Mouse (Mus musculus): ENCODE data around the gene Gm4969.

Gm4969 gene

DNA sequence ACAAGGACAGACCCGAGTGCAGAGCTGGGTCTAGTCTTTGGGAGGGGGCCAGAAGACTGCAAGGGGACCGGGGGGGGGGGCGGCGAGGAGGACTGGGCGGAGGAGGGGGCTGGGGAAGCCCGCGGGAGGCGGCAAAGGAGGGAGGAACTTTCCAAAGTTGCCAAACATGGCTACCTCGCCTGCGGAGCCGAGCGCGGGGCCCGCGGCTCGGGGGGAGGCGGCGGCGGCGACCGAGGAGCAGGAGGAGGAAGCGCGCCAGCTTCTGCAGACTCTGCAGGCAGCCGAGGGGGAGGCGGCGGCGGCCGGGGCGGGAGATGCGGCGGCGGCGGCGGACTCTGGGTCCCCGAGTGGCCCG lies 23.7 kb downstream of the Gm4969 start, which contains the start of gene Six5:
TSS of gene Six5 (plus strand) at position 124 of the 355 bp plus-strand sequence.
- intact Hi-C loops (cut with DNase I): no loop called here

GRCm38 (mm10) chr7:19093537-19094385 lies 24.4 kb downstream of the Gm4969 start:
- intact Hi-C loops (cut with DNase I): loop anchor here (2.0 kb wide), 1 partner anchor 23 kb away; no protein-coding TSS in a partner anchor

DNA sequence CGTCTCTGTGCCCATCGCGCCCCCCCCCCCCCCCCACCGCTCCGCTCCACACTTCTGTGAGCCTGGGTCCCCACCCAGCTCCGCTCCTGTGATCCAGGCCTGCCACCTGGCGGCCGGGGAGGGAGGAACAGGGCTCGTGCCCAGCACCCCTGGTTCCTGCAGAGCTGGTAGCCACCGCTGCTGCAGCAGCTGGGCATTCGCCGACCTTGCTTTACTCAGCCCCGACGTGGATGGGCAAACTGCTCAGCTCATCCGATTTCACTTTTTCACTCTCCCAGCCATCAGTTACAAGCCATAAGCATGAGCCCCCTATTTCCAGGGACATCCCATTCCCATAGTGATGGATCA lies 25.0 kb downstream of the Gm4969 start:
- intact Hi-C loops (cut with DNase I): loop anchor here (2.0 kb wide), 1 partner anchor 22 kb away; no protein-coding TSS in a partner anchor

DNA sequence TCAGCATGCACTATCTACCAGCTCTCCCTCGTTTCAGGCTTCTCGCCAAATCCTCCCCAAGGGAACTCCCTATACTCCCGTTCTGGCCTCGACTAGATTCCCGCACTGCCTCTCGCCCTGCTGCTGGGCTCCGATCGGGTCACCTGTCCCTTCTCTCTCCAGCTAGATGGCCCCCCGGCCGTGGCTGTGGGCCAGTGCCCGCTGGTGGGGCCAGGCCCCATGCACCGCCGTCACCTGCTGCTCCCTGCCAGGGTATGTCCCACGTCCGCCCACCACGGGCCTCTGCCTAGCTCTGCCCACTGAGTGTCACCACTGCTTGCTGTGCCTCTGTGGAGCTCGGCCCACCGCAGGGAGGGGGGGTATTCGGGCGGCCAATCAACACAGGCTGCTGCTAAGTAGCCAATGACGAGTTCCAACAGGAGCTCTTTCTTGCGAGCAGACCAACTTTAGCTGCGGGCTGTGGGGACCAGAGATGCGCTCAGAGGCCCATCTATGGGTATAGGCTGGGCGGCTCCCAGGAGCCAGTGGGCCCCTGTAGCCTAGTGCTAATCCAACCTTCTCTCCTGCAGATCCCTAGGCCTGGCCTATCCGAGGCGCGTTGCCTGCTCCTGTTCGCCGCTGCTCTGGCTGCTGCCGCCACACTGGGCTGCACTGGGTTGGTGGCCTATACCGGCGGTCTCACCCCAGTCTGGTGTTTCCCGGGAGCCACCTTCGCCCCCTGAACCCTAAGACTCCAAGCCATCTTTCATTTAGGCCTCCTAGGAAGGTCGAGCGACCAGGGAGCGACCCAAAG lies 25.6 kb downstream of the Gm4969 start:
- intact Hi-C loops (cut with DNase I): loop anchor here (2.0 kb wide), 1 partner anchor 22 kb away; no protein-coding TSS in a partner anchor

DNA sequence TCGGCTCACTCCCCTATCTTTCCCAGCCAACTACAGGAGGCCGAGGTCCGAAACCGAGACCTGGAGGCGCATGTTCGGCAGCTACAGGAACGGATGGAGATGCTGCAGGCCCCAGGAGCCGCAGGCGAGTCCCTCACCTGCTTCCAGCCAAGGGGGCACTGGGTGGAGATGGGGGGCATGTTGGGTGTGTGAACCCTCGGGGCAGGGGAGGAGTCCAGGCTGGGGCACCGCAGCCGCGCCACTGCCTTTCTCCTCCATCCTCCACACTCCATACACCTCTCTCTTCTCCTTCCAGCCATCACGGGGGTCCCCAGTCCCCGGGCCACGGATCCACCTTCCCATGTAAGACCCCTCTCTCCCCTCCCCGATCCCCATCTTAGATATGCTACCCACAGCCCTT lies 26.3 kb downstream of the Gm4969 start:
- intact Hi-C loops (cut with DNase I): loop anchor here (2.0 kb wide), 1 partner anchor 21 kb away; no protein-coding TSS in a partner anchor

DNA sequence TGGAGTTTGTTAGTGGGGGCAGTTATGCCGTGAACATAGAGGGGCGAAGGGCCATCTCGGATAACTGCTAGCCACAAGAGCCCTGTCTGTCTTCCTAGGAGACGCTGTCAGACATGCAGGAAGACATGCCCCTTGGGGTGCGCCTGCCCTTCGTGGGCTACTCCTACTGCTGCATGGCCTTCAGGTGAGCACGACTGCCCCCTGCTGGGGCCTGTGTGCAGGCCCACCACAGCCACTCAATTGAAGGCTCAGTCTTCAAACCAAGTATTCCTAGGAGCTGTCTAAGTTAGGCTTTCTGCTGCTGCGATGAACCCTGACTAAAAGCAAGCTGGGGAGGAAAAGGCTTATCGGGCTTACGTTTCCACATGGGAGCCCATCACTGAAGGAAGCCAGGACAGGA lies 29.4 kb downstream of the Gm4969 start:
- intact Hi-C loops (cut with DNase I): no loop called here

DNA sequence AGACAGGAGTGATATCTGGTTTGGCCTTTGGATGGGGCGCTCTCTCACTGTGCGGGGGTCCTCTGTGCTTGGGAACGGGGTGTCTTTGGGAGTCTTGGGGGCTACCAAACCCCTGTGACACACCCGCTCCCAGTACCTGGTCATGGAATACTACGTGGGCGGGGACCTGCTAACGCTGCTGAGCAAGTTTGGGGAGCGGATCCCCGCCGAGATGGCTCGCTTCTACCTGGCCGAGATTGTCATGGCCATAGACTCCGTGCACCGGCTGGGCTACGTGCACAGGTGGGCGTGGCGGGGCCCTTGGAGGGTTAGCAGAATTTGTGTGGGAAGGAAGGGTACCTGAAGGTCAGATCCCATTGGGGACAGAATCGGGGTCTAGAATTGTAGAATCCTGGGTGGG lies 31.4 kb downstream of the Gm4969 start:
- intact Hi-C loops (cut with DNase I): no loop called here

DNA sequence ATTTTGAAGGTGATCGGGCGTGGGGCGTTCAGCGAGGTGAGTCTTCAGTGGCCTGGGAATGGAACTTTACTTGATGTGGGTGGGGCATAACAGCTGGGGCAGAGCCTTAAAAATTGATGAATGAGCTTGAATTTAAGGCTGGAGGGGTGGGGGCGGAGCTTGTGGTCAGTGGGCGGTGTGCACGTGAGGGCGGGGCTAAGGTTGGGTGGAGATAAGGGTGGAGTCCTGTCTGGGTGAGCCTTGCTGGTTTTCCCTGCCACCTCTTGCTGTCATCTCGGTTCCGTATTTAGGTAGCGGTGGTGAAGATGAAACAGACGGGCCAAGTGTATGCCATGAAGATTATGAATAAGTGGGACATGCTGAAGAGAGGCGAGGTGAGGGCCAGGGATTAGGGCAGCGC lies 32.1 kb downstream of the Gm4969 start:
- intact Hi-C loops (cut with DNase I): no loop called here

DNA sequence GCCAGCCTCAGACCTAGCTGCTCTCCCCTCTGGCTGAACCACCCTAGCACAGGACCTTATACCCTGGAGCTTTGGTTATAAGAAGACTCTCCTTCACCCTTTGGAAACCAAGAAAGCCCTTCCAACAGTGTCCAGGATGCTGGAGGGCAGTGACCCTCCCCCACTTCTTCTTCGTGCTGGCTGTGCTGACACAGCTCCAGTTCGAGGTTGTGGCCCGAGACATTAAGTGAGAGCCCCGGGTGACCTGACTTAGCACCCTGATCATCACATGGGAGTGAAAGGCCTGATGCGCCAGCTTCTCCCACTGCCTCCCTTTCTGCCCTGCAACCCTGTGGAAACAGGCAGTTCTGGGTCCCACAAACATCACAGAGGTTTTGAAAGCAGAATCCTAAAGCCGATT lies 32.7 kb downstream of the Gm4969 start:
- intact Hi-C loops (cut with DNase I): no loop called here

- intact Hi-C loops (cut with DNase I): no loop called here
These were observed 33.2 kb downstream of the Gm4969 start for GRCm38 (mm10) chr7:19084921-19085473.

- intact Hi-C loops (cut with DNase I): no loop called here
These were observed 33.8 kb downstream of the Gm4969 start for GRCm38 (mm10) chr7:19084277-19084771.

GRCm38 (mm10) chr7:19083701-19084100 lies 34.5 kb downstream of the Gm4969 start, which contains the start of gene Dmpk:
TSS of gene Dmpk (plus strand) at chr7:19083849.
- intact Hi-C loops (cut with DNase I): no loop called here

DNA sequence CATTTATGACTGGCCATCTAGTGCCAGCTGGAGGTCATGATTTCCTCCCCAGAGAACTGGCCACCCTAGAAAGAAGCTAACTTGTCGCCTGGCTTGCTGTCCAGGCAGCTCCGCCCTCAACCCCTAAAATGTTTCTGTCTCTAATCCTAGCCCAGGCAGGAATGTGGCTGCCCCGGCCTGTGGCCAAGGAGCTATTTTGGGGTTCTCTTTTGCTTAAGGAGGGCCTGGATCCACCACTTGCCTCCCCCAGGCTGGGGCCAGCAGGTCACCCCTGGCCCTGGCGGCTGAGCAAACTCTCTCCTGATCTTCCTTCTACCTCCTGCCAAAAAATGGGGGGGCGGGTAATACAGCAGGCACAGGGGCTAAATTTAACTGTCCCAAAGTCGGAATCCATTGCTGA lies 35.1 kb downstream of the Gm4969 start:
- intact Hi-C loops (cut with DNase I): no loop called here

DNA sequence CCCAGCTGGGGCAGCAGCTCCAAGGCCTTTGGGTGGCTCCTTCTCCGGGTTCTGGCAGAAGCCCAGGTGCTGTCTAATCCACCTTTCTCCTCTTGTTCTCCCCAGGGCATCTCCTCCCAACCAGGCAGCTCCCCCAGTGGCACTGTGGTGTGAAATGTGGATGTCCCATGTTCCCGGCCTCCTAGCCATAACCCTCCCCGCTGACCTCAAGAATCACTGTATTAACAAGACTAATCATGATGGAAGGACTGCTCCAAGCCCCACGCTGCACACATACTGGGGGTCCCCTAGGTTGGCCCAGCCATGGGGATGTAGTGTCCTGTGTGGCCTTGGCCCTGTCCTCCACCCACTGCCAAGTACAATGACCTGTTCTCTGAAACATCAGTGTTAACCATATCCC lies 36.0 kb downstream of the Gm4969 start:
- intact Hi-C loops (cut with DNase I): no loop called here

GRCm38 (mm10) chr7:19080451-19080950 lies 37.7 kb downstream of the Gm4969 start:
- intact Hi-C loops (cut with DNase I): no loop called here

DNA sequence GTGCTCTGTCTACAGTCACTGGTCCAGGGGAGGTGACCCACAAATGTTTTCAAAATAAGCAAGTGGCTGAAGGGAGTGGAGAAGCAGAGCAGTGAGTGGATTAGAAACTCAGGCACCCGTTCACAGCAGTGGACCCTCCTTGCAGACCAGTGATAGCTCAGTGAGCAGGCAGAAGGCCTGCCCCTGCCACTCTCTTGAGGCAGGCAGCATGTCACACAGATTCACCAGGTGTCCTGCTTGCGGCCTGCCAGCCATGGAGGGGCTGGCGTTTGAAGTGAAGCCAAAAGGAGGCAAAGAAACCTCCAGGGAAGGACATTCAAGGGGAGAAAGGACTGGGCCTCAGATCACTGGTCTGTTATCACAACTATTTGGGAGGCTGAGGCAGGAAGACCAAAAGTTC lies 39.4 kb downstream of the Gm4969 start:
- intact Hi-C loops (cut with DNase I): no loop called here

GRCm38 (mm10) chr7:19077761-19078160 lies 40.4 kb downstream of the Gm4969 start:
- intact Hi-C loops (cut with DNase I): no loop called here

DNA sequence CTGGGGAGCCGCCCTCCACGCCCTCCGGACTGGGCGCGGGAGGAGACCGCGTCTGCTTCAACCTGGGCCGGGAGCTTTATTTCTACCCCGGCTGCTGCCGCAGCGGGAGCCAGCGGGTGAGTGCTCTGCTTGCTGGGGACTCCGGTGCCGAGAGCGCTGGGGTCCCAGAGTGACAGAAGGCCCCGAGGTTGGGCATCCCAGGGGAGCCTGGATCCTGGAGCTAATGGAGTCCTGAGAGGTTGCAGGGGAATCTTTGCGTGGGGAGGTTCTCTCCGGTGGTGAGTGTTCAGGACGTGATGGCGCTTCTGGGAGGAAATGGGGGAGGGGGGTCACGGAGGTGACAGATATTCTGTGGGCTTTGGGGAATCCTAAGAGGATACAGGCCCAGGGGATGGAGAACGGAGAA lies 41.6 kb downstream of the Gm4969 start:
- intact Hi-C loops (cut with DNase I): no loop called here

DNA sequence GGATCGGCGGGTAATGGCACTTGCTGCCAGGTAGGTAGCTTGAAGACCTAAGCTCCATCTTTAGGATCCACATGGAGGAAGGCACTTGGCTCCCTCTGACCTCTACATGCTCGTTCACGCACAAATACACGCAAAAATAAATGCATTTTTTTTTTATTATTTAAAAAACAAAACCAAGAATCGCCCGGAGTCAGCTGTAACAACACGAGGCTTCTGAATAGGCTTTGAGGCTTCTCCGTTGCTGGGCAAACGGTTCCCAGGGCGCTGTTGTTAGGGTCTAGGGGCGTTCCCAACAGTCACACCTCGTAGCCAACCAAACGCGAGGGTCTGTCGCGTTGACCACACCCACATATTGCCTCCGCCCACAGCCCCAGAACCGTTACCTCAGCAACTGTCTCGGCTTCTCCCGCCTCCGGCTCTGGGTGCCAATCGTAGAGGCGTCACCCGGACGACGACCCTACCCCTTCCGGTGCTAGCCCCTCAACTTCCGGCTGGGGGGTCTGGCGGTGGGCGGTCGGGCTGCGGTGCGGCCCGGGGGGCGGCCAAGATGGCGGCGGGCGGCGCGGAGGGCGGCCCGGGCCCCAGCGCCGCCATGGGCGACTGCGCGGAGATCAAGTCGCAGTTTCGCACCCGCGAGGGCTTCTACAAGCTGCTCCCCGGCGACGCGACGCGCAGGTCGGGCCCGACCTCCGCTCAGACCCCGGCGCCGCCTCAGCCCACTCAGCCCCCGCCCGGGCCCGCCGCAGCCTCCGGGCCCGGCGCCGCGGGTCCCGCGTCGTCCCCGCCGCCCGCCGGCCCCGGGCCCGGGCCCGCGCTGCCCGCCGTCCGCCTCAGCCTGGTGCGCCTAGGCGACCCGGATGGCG lies 42.2 kb downstream of the Gm4969 start, which contains the start of gene Dmwd:
TSS of gene Dmwd (plus strand) at position 505 of the 863 bp plus-strand sequence.
- intact Hi-C loops (cut with DNase I): no loop called here

GRCm38 (mm10) chr7:19075231-19075630 lies 42.9 kb downstream of the Gm4969 start:
- intact Hi-C loops (cut with DNase I): no loop called here

Measured in adrenal gland (tissue).